Mouse (Mus musculus): ENCODE results near the gene Gm28041.

GRCm38 (mm10) chr13:67415759-67416158 is 40.2 kb upstream of the Gm28041 start:
- no peak for TF ChIP-seq CTCF (IDR thresholded peaks at IDR 0.05; ENCODE audit: control insufficient read depth, insufficient read depth, insufficient read length)
- TF ChIP-seq MAX (IDR thresholded peaks at IDR 0.05): no peak
